Mouse (Mus musculus) ZHBTc4 (cell line): Measurements from ENCODE around the gene Prkce.

ENCODE experiments used
- DNase-seq: peaks from one replicate; pipeline ENCODE4 v3.0.0-alpha.2; 2011; ENCODE audit warnings: low read depth, low spot score

Gene Prkce

GRCm38 (mm10) chr17:86254978-86255377 is 87.4 kb downstream of the Prkce start:
- DNase-seq, result no peak

GRCm38 (mm10) chr17:86256730-86257131 is 89.1 kb downstream of the Prkce start:
- no peak for DNase-seq

DNA sequence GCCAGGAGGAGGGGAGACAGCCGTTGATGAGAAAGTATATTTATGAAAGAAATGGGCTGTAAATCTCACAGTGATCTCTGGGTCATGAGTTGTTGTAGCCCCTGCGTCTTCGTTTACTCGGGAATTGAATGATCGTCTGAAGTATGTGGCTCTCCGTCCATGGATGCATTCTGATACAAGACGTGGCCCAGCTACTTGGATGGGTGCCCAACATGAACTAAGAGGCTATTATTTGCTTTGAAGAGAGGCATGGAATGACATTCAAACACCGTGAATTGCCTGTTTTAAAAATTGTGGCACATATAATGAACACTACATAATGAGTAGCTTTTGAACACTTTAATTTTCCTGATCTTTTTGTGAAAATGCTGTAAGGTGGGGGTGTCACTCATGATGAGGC is 93.5 kb downstream of the Prkce start:
- DNase-seq, result no peak

DNA sequence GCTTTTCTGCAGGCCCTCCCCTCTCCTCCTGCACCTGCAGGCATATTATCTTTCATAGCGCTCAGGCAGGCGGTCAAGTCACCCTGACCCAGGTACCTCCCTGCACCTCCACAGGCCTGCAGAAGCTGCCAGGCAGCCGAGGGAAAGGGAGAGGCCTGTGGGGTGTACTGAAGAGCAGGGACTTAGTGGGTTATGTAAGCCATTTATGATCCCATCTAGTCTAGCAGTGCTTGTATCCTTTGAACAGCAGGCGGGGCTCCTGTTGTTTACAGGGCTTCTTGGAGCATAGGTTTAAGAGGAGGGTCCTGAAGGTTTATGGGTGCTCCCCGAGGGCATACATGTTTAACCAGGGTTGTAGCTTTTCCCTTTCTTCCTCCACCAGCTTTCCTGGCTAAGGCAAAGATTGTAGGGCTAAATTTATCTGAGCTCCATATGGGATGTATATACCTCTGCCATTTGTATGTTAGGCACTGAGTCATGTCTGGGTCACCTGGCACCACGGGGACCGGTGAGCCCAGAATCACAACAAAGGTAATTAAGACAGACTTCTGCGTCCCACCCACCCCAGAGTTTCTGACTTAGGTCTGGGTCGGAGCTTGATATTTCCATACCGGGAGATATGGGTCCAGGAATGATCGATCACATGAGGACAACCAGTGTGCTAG is 96.5 kb downstream of the Prkce start:
- no peak for DNase-seq

GRCm38 (mm10) chr17:86266051-86266450 is 98.5 kb downstream of the Prkce start:
- DNase-seq, result no peak

GRCm38 (mm10) chr17:86267126-86267760 is 99.7 kb downstream of the Prkce start:
- no peak for DNase-seq

- DNase-seq, result no peak
These were observed 102.1 kb downstream of the Prkce start for GRCm38 (mm10) chr17:86269639-86270038.

DNA sequence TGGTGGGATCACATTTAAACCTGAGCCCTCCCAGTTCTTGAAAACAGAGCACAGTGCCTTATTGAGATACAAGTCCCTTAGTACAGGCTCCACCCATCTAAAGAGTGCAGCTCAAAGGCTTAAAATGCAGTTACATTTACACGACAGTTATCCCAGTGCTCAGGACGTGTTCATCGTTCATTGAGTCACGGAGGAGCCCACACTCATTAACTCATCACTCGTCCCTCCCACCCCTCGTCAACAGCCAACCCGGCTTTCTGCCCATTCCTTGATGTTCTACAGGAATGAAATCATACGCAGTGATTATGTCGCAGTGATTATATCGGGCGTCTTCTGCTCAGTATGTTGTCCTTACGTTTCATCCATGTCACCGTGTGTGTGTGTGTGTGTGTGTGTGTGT is 102.9 kb downstream of the Prkce start:
- DNase-seq, result no peak

GRCm38 (mm10) chr17:86271277-86271676 is 103.7 kb downstream of the Prkce start:
- no peak for DNase-seq

- no peak for DNase-seq
These were observed 105.4 kb downstream of the Prkce start for GRCm38 (mm10) chr17:86272961-86273360.

DNA sequence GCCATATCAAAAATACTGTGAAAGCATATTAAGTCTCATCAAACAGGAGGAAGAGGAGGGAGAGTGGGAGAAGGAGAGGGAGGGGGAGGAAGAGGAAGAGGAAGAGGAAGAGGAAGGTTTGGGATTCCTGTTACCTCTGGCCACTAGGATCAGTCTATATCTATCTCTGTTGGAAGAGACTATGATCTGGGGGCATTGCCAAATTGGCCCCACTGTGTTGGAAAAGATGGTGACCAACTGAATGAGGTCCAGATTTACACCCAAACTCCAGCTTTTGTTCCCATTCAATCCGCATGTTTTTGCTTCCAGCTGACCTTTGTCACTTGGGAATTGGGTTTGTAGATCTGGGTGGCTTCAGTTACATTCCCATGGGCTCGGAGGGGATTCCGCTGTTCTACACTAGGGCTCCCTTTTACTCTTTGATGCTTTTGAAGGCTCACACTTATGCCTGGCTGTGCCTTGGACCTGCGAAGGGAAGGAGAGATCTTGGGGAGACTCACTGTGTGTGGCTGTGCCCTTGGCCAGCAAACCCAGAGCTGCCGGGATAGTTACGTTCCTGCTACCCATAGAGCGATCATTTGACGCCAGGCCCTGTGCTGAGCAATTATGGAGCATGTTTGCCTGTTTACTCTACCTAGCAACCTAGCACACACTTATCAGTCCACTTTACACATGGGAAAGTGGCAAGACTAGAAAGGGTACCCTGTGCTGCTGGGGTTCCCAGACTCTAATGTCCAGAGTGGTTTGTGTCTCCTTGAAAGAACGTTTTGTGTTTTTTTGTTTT is 106.2 kb downstream of the Prkce start:
- DNase-seq, result no peak

- no peak for DNase-seq
These were observed 106.8 kb downstream of the Prkce start for GRCm38 (mm10) chr17:86274350-86274744.

DNA sequence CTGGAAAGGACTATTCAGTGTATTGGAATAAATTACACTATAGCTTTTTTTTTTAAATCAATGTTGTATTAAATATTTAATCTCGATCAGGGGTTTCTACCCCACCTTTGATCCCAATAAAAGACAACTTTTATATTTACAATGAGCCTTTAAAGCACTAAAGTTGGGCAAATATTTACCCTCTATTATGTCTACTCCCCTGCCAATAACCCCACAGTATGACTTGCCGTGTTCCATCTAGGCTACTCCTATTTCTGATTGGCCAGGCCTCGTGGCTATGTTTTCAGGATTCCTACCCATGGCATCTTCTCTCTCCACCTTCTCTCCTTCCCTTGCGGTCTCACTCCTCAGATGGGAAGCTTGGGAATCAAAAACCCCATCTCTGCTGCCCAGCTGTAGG is 108.8 kb downstream of the Prkce start:
- DNase-seq, result no peak

DNA sequence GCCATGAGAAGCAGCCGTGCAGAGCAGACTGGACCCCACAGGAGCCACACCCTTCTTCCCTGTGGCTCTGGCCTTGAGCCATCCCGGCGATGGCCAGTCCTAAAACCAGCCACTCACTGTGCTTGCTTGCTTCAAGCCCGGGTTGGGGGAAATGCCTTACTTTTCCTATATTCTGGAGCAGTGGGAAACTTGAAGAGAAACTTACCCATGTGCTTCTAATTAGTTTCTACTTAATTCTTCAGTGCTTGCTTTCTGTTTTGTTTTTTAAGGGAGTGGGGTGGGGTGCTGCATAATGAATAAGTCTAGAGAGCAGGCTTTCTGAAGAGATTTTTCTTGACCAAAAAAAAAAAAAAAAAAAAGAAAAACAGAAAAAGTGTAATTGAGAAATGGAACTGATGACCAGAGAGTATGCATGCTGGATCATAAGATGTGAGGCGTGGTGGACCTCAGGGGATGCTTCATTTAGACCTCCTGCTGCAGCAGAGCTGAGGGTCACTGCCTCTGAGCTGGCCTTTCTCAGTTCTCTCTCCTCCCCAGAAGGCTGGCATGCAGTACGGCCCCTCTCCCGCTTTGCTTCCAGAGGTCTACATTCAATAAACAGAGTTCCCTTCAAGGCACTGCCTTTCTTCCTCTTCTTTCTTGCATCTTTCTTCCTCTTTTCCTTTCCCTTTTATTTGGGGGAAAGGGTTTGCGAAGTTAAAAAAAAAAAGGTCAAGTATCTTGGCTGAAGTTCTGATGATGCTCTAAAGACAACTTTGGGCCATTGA is 109.6 kb downstream of the Prkce start:
- no peak for DNase-seq

DNA sequence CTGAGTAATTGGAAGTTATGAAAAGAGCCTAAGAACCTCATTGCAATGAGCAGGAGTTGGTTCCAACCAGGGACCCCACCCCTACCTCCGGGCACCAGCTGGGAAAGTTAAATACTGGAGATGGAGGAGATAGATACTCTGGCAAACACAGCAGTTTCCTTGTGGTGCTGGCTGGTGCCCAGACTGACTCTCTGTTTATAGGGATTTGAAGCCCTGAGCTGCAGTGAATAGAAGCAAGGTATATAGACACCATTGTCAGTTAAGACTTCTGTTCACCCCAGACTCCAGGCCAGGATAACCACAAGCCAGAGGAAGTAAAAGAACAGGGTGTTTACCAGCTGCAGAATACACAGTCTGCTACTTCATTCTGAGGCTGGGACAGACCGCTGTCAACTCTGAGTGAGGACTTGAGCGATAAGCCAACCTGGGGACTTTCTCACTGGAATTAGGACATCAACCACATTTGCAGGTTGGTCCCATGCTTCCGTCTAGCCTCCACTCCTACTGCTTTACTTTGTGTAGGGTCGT is 110.5 kb downstream of the Prkce start:
- DNase-seq, result no peak

- DNase-seq, result no peak
These were observed 112.2 kb downstream of the Prkce start for GRCm38 (mm10) chr17:86279751-86280150.

GRCm38 (mm10) chr17:86283741-86284140 is 116.2 kb downstream of the Prkce start:
- DNase-seq, result no peak

- DNase-seq, result no peak
These were observed 117.5 kb downstream of the Prkce start for GRCm38 (mm10) chr17:86285058-86285457.

GRCm38 (mm10) chr17:86286747-86287271 is 119.2 kb downstream of the Prkce start:
- DNase-seq, result no peak

GRCm38 (mm10) chr17:86292711-86293110 is 125.1 kb downstream of the Prkce start:
- DNase-seq, result no peak

DNA sequence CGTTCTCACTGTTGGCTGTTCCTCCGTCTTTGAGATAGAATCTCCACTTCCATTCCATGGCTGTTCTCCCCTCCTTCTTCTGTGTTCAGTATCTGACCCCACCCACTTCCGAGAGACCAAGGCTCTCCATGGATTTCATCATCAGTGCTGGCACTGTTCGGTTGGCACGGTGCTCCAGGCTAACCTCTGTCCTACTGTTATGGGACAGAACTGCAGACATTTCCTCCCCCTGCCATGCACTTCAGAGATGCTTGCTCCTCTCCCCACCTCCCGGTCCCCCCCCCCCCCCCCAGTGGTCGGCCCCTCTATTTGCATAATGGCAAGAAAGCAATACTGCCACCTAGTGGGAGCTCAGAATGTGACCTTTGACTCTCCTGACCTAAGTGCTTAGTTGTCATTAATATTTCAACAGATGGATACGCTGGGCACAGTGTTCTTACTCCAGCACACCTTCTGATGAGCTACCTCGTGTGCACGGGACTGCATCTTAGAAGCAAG is 125.7 kb downstream of the Prkce start:
- peak; percentile 76 for DNase-seq
